Mouse (Mus musculus): ENCODE results near the gene Otulin.

DNA sequence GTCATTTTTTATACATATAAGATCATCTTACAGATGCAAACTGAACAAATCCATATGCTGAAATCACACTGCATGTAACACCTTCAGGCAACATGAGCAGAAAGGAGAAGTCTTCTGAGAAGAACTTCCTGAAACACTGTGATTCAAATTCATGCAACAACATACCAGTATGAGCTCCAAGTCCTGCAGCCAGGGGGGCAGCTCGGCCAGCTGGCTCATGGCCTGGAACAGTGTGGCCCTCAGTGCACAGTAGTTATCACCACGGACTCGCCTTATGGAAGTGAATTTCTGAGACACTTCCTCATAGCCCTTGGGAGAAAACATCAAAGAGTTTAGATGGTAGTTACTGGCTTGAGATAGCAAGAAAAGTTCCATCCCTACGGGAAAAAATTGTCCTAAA, 14.3 kb downstream of the Otulin start:
- no peak for TF ChIP-seq POLR2A (IDR thresholded peaks at IDR 0.05; ENCODE audit: insufficient read length, low read depth)
- no peak for TF ChIP-seq MAX (IDR thresholded peaks at IDR 0.05; ENCODE audit: low read depth)
- no peak for TF ChIP-seq USF1 (IDR thresholded peaks at IDR 0.05; ENCODE audit: low read depth)
- TF ChIP-seq TCF12 (IDR thresholded peaks at IDR 0.05; ENCODE audit: insufficient read depth, poor library complexity, severe bottlenecking) = no peak
- no peak for TF ChIP-seq MYOD1 (IDR thresholded peaks at IDR 0.05; ENCODE audit: control insufficient read depth in 1 of 3, insufficient read length in 2 of 3, low read depth in 2 of 3)
- TF ChIP-seq POLR2AphosphoS2 (IDR thresholded peaks at IDR 0.05; ENCODE audit: insufficient read length, low read depth) = no peak
- no peak for TF ChIP-seq SRF (IDR thresholded peaks at IDR 0.05; ENCODE audit: control insufficient read depth, insufficient read length, low read depth)
- TF ChIP-seq CEBPB (IDR thresholded peaks at IDR 0.05; ENCODE audit: insufficient read depth, poor library complexity, severe bottlenecking) = no peak
- no peak for TF ChIP-seq E2F4 (IDR thresholded peaks at IDR 0.05; ENCODE audit: insufficient read depth)
- no peak for TF ChIP-seq TCF3 (IDR thresholded peaks at IDR 0.05; ENCODE audit: insufficient read length, low read depth)
- TF ChIP-seq REST (IDR thresholded peaks at IDR 0.05; ENCODE audit: insufficient read depth, insufficient read length) = no peak
- no peak for TF ChIP-seq MYOG (IDR thresholded peaks at IDR 0.05; ENCODE audit: control insufficient read depth in 1 of 3, insufficient read depth in 1 of 3, insufficient read length in 2 of 3, low read depth in 2 of 3)

Measured in myocyte (in vitro differentiated cells).